Mouse (Mus musculus) kidney, adult 18-20 months (tissue): ENCODE measurements around the gene Hbb-y.
"Not testable (repeated sequence)": the region's sequence is repeated elsewhere in the genome, so short reads cannot be mapped to it uniquely, and the experiment has no call there.

Source experiments
- DNase-seq: peaks from one replicate; pipeline ENCODE4 v3.0.0; 2021

Gene Hbb-y

DNA sequence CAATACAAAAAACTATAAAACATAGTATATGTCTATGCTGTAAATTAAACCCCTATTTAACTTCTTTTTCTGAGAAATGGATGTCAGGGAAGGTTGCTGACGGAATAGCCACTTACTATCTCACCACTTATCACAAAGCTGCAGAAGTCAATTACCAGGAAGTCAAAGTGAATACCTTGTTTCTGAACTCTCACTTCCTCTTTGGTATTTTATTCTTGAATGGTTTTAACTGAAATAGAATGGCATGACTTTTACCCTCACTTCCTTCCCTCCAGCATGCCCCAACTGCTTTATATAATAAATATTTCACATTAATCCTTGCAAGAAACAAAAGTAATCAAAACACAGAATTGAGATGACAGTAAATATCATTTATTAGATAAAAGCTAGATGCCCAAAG, 40.8 kb downstream of the Hbb-y start:
- no peak for DNase-seq

DNA sequence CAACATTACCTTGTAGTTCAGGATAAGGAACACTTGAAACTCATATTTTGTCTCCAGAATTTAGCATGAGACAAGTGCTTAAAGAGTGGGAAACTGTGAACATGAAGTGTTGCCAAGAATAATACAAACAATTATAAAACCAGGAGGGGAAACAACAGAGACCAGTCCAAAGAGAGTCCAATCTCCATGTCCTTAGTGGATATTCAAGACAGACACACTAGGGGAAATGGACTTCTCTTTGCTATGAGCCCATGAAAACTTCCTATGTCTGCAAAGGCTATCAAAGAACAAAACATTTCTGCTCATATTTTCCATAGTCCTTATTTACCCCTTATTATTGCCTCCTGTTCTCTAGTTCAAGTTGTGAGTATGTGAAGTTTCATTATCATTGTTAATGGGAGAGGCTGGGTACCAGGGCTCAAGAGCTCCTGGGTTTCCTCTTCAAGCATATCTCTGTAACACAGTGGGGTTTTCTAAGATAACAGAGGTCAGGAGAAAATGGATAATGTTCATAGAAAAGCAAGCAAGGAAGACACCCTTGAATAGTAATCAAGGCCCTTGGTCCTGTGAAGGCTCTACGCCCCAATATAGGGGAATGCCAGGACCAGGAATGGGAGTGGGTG, 41.7 kb downstream of the Hbb-y start:
- no peak for DNase-seq

DNA sequence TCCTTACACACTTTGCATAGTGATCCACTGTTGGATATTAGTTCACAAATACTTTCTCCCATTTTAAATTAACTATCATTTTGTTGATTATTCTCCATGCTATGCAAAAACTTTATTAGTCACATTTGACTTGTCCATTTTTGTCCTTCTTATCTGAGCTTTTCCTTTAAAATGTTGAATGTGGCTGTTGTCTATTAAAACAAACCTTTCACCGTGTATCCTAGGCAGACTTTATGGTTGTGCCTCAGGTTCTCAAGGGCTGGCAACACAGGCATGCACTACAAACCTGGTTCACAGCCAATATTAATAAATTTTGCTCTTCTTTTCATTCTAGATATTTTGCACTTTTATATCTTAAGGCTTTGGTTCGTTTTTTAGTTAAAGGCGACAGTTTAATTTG, 42.3 kb downstream of the Hbb-y start:
- no peak for DNase-seq

DNA sequence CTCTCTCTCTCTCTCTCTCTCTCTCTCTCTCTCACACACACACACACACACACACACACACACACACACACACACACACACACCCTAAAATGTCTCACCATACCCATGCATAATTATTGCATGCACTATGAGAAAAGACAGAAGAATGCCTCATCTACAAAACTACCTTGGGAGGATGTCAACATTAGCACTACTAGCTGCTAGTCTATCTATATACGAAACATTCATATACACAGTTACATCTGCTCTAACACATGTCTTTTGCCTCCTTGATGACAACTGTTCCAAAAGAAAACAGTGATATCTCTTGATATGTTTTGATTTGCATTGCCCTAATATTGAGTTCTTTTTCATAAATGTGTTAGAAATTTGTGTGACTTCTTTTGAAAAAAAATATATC, 42.7 kb downstream of the Hbb-y start:
- DNase-seq = no peak

DNA sequence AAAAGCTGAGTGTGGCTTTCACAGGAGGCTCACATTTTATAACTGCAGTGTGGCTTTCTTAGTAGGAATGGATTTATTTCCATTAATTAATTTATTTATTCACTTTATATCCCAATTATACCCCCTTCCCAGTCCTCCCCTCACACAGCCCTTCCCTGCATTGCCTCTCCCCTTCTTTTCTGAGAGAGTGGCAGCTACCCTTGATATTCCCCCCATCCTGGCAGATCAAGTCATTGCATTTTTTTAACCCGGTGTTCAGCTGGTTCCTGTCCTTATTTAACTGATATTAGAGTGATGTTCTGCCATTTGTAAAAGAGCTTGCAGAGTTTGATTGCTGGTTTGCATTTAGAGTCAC, 43.2 kb downstream of the Hbb-y start:
- DNase-seq = no peak

DNA sequence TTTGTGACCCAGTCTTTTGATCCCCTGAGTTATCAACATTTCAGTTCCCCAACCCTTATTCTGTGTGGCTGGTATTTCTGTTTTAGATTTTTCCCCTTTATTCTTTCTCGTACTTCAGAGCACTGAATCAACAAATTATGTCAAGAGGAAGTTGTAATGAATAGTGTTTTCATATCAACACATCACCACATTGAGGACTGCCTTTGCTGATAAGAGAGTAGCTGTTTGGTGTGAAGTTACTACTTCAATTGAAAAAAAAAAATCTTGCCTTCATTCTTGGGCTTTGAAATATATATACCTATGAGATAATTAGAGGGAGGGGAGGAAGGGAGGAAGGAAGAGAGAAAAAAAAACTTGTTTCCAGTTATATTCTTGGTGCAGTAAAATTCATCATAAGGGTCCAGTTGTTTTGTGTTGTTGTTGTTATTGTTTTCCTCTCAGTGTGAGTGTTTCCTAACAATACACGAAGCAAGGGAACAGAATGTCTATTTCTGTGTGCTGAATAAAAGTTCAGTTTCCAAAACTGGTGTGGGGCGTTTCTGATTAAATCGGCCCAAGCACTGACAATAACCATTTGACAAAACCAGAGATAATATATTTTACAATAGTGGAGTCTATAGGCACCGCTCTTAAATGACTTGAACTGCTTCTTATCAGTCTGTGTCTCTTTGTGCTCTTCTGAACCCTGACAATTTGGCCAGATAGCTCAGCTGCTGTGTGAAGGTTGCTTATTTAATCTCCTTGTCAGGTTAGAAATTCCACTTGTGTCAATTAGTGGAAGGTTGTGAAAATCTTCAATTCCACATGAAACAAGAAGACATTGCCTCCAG, 43.8 kb downstream of the Hbb-y start:
- DNase-seq = no peak

DNA sequence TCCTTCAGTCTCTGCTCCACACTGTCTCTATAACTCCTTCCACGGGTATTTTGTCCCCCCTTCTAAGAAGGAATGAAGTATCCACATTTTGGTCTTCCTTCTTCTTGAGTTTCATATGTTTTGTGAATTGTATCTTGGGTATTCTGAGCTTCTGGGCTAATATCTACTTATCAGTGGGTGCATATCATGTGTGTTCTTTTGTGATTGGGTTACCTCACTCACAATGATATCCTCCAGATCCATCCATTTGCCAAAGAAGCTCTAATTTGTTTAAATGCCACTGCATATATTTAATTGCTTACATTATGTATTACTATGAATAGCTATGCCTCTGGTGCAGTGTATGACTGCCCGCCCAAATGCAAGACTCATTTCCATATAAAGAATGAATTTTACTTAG, 44.9 kb downstream of the Hbb-y start:
- DNase-seq = not testable (repeated sequence)

DNA sequence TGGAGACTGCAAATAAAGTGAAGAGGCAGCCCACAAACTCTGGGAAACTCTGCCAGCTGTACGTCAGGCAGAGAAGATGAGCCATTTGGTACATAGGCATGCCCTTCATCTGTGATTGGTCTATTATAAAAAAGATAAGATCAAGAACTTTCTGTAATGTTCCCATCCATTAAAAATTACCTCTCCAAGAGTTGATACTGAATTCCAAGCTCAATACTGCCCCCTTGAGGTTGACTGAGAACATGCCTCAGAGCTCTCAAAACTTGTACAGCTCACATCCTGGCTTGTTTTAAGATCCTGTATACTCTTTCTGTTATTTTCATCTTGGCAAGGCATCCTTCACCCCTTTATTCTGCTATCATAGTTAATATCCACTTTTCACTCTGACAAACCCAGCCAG, 46.2 kb downstream of the Hbb-y start:
- no peak for DNase-seq
